Mouse (Mus musculus) limb, embryonic 13.5 days (tissue): Measurements from ENCODE around the gene Olfr1250. TPM values are rescaled to one million over a fixed set of nuclear protein-coding genes. Genes with fewer than 3 reads are reported as not detected.
"Not testable (repeated sequence)": the region's sequence is repeated elsewhere in the genome, so short reads cannot be mapped to it uniquely, and the experiment has no call there.

Experiments
- ATAC-seq: fragments of 200-750 bp; cut with Nextera tagmentation; 2 replicates; pipeline ENCODE4 v1.8.0; 2017; ENCODE audit warnings: low read depth, moderate number of reproducible peaks, moderate TSS enrichment; ENCODE audit not compliant: low FRiP score
- H3K27ac ChIP-seq: fragments of 300-500 bp; sonication (generic); 2 replicates; pipeline ENCODE4 v1.5.1; 2015; ENCODE audit warnings: inconsistent platforms, mild to moderate bottlenecking, moderate library complexity
- H3K27me3 ChIP-seq: fragments of 300-500 bp; sonication (generic); 2 replicates; pipeline ENCODE4 v1.6.1; 2015; ENCODE audit warnings: mild to moderate bottlenecking, inconsistent platforms
- H3K36me3 ChIP-seq: fragments of 300-500 bp; sonication (generic); 2 replicates; pipeline ENCODE4 v1.6.1; 2015; ENCODE audit warnings: inconsistent platforms, mild to moderate bottlenecking, moderate library complexity
- H3K4me1 ChIP-seq: fragments of 300-500 bp; sonication (generic); 2 replicates; pipeline ENCODE4 v1.6.1; 2015; ENCODE audit warnings: inconsistent platforms
- H3K4me2 ChIP-seq: fragments of 300-500 bp; sonication (generic); replicated peaks from 2 replicates; pipeline ENCODE4 v1.6.1; 2015; ENCODE audit warnings: inconsistent platforms, mild to moderate bottlenecking, moderate library complexity
- H3K4me3 ChIP-seq: fragments of 300-500 bp; sonication (generic); 2 replicates; pipeline ENCODE4 v1.5.1; 2015; ENCODE audit warnings: moderate library complexity, mild to moderate bottlenecking, inconsistent platforms
- H3K9ac ChIP-seq: fragments of 300-500 bp; sonication (generic); 2 replicates; pipeline ENCODE4 v1.6.1; 2015; ENCODE audit warnings: mild to moderate bottlenecking, inconsistent platforms
- H3K9me3 ChIP-seq: fragments of 300-500 bp; sonication (generic); 2 replicates; pipeline ENCODE4 v1.6.1; 2016; ENCODE audit warnings: inconsistent platforms
- WGBS: fragments of 180-500 bp; shearing (Covaris S2); methylation state at CpG from one replicate; pipeline ENCODE4 v1.1.7; 2015; 5-methylcytosine and 5-hydroxymethylcytosine counted together
- polyA plus RNA-seq: library from polyadenylated mRNA; unstranded; fragments of >200 nt; fragmentation: Nextera tagmentation; extraction: Ambion mirVana; gene quantifications from 2 replicates; pipeline ENCODE4 v1.2.1, GENCODE M21; 2015

The Olfr1250 gene
- not detected in 2 replicates for polyA plus RNA-seq

DNA sequence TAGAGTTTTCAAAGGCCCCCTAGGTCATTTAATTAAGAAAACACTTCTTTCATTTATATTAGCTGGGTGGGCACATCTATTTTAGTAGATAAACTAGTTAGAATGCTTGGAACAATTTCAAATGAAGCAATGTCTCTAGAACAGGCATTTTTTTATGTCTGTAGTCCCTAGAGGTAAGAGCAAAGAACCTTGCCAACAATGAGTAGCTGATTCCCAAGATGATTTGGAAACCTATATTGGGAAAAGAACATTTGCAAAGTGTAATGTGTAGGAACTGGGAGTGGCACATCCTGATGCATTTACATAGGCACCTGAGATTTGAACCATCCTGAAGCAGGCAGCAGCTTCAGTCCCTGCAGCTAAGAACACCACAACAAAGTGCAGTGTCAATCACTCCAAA, at the start of gene Olfr1250:
Gene Olfr1250, minus strand, starts transcription at position 101 of the 400 bp plus-strand sequence.
- Histone ChIP-seq H3K4me3 (no peak within 1 kb of the TSS), H3K4me2 (no peak within 1 kb of the TSS), H3K4me1 (no peaks in the 10 kb centered on the region), H3K27me3 (no peaks in the 10 kb centered on the region), H3K27ac (no peak within 1 kb of the TSS), H3K36me3 (no peaks in the 10 kb centered on the region), H3K9me3 (no peaks in the 10 kb centered on the region), H3K9ac (no peak within 1 kb of the TSS)
- ATAC-seq, result no peak

DNA sequence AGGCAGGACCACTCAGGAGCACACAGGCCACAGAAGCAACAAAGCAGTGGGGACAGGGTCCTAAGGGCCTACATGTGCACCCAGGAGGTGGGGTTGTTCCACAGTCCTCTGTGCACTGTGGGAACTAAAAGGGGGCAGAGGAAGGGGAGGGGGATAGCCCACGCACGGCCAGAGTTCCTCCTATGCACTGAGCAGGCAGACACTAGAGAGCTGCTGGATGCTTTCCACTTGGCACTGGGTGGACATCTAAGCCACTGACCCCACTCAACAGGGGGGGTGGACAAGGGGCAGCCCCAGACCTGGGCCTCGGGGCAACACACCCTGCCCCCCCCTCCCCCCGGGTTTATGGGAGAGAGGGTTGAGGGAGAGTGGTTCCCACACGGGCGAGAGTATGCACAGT, 30.7 kb upstream of the Olfr1250 start:
- Histone ChIP-seq H3K36me3 (no peaks in the 10 kb centered on the region), H3K9ac (no peak overlapping the region), H3K9me3 (no peaks in the 10 kb centered on the region), H3K27me3 (no peaks in the 10 kb centered on the region), H3K27ac (no peak overlapping the region), H3K4me2 (no peak overlapping the region), H3K4me1 (no peaks in the 10 kb centered on the region), H3K4me3 (no peak overlapping the region)
- ATAC-seq, result no peak
- 82% methylated on average over 6 of the region's 6 CpGs for WGBS

DNA sequence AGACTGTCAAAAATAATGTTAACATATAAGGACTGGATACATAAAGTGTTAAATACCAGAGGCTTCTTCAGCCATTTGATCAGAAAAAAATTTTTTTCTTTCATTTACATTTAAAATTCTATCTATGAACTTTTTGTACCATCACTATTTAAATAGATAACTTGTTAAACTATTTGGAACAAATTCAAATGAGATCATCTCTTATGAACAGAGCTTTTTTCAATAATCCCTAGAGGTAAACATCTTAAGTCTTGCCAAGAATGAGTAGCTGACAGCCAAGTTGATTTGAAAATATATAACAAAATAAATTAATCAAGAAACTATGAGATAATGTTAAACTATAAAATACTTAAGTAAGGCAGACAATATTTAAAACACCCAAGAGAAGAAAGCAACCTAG, 10.6 kb upstream of the Olfr1250 start, which contains the start of gene Olfr1251:
Gene Olfr1251, minus strand, starts transcription at position 101 of the 400 bp plus-strand sequence.
- no peaks in the 10 kb centered on the region for H3K27me3 ChIP-seq
- H3K9ac ChIP-seq, result no peak within 1 kb of the TSS
- no peak within 1 kb of the TSS for H3K4me2 ChIP-seq
- H3K36me3 ChIP-seq, result no peaks in the 10 kb centered on the region
- H3K4me1 ChIP-seq, result no peaks in the 10 kb centered on the region
- no peak for ATAC-seq
- no peak within 1 kb of the TSS for H3K4me3 ChIP-seq
- H3K27ac ChIP-seq, result no peak within 1 kb of the TSS
- H3K9me3 ChIP-seq, result no peaks in the 10 kb centered on the region

DNA sequence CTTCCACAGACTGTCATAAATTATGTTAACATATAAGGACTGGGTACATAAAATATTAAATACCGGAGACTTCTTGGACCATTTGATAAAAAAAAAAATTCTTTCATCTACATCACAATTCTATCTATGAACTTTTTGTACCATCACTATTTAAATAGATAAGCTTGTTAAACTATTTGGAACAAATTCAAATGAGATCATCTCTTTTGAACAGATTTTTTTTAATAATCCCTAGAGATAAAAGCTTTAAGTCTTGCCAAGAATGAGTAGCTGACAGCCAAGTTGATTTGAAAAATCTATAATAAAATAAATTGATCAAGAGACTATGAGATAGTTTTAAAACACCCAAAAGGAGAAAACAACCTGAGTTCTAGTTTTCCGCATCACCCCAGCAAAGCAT, 26.4 kb downstream of the Olfr1250 start, which contains the start of gene Olfr1249:
Gene Olfr1249, minus strand, starts transcription at position 101 of the 400 bp plus-strand sequence.
- ATAC-seq, result no peak
- H3K27ac ChIP-seq, result no peak within 1 kb of the TSS
- no peaks in the 10 kb centered on the region for H3K4me1 ChIP-seq
- no peak within 1 kb of the TSS for H3K4me3 ChIP-seq
- H3K9ac ChIP-seq, result no peak within 1 kb of the TSS
- no peak within 1 kb of the TSS for H3K4me2 ChIP-seq
- H3K27me3 ChIP-seq, result no peaks in the 10 kb centered on the region
- H3K36me3 ChIP-seq, result no peaks in the 10 kb centered on the region
- no peaks in the 10 kb centered on the region for H3K9me3 ChIP-seq
- WGBS, result 89% methylated on average over 2 of the region's 2 CpGs

DNA sequence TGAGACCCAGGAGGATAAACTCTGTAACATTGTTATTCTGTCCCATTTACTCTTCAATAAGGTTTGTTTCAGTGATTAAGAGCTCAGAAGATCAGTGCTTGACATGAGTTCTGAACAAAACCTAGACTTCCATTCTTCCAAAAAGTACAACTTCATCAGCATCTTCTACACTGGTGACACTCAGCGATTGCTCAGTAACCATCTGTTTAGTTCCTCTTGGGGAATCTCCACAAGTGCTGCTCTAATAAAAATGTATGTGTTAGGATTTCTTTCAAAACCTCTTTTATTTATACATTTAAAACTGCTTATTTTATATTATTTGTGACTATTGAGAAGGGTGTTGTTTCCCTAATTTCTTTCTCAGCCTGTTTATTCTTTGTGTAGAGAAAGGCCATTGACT, 43.1 kb downstream of the Olfr1250 start, which contains the start of gene Olfr1248:
Gene Olfr1248, minus strand, starts transcription at position 101 of the 400 bp plus-strand sequence.
- H3K27ac ChIP-seq, H3K4me3 ChIP-seq, H3K9me3 ChIP-seq, H3K36me3 ChIP-seq, H3K27me3 ChIP-seq, H3K4me2 ChIP-seq, H3K4me1 ChIP-seq, ATAC-seq, H3K9ac ChIP-seq: not testable (repeated sequence)
- 98% methylated on average over 1 of the region's 1 CpGs for WGBS

DNA sequence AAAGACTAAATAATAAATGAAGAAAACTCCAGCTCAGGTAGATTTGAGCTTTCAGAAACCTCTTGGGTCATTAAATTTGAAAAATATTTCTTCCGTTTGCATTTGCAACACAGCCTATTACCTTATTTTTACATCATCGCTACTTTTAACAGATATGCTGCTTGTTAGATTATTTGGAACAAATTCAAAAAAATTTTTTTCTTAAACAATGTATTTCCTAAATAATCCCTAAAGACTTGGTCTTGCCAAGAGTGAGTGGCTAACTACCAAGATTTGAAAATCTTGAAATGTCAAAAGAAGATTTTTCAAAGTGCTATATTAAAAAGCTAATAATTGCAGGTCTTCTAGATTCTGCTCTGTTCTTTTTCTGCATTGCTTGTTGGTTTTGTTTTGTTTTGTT, 47.2 kb downstream of the Olfr1250 start, which contains the start of gene Olfr1247:
Gene Olfr1247, minus strand, starts transcription at position 101 of the 400 bp plus-strand sequence.
- no peaks in the 10 kb centered on the region for H3K36me3 ChIP-seq
- no peaks in the 10 kb centered on the region for H3K27me3 ChIP-seq
- H3K27ac ChIP-seq, result no peak within 1 kb of the TSS
- H3K4me3 ChIP-seq, result no peak within 1 kb of the TSS
- ATAC-seq, result no peak
- WGBS, result 87% methylated on average over 2 of the region's 2 CpGs
- H3K9me3 ChIP-seq, result no peaks in the 10 kb centered on the region
- H3K4me1 ChIP-seq, result no peaks in the 10 kb centered on the region
- no peak within 1 kb of the TSS for H3K9ac ChIP-seq
- no peak within 1 kb of the TSS for H3K4me2 ChIP-seq

Other genes starting within 250 kb of the Olfr1250 start
- gene Olfr1239, start 241.1 kb downstream of the Olfr1250 start, polyA plus RNA-seq, result not detected in 2 replicates
- not detected in 2 replicates for gene Olfr1240, start 218.5 kb downstream of the Olfr1250 start, polyA plus RNA-seq
- gene Olfr1241, start 174.3 kb downstream of the Olfr1250 start, polyA plus RNA-seq, result not detected in 2 replicates
- not detected in 2 replicates for gene Olfr1242, start 163.1 kb downstream of the Olfr1250 start, polyA plus RNA-seq
- not detected in 2 replicates for gene Olfr1243, start 130.0 kb downstream of the Olfr1250 start, polyA plus RNA-seq
- gene Olfr1245, start 83.0 kb downstream of the Olfr1250 start, polyA plus RNA-seq, result not detected in 2 replicates
- gene Olfr1246, start 68.3 kb downstream of the Olfr1250 start, polyA plus RNA-seq, result not detected in 2 replicates
- not detected in 2 replicates for gene Olfr1247, start 47.3 kb downstream of the Olfr1250 start, polyA plus RNA-seq
- gene Olfr1248, start 43.2 kb downstream of the Olfr1250 start, polyA plus RNA-seq, result not detected in 2 replicates
- gene Olfr1249, start 26.5 kb downstream of the Olfr1250 start, polyA plus RNA-seq, result not detected in 2 replicates
- not detected in 2 replicates for gene Olfr1251, start 10.5 kb upstream of the Olfr1250 start, polyA plus RNA-seq
- gene Olfr1252, start 63.5 kb upstream of the Olfr1250 start, polyA plus RNA-seq, result not detected in 2 replicates
- gene Olfr1253, start 95.6 kb upstream of the Olfr1250 start, polyA plus RNA-seq, result not detected in 2 replicates
- gene Olfr1254, start 132.2 kb upstream of the Olfr1250 start, polyA plus RNA-seq, result not detected in 2 replicates
- gene Olfr1255, start 150.6 kb upstream of the Olfr1250 start, polyA plus RNA-seq, result not detected in 2 replicates
- not detected in 2 replicates for gene Olfr1256, start 180.1 kb upstream of the Olfr1250 start, polyA plus RNA-seq
- not detected in 2 replicates for gene Olfr48, start 186.7 kb upstream of the Olfr1250 start, polyA plus RNA-seq
- not detected in 2 replicates for gene Olfr1257, start 217.0 kb upstream of the Olfr1250 start, polyA plus RNA-seq